Mouse (Mus musculus) right cerebral cortex, postnatal 25 days (tissue): ENCODE results near the gene Cryab.
A peak's percentile ranks its signal among the peaks of the same experiment; 100 is the strongest.

Source experiments
- DNase-seq: peaks from one replicate; pipeline ENCODE4 v3.0.0; 2022

The Cryab gene

DNA sequence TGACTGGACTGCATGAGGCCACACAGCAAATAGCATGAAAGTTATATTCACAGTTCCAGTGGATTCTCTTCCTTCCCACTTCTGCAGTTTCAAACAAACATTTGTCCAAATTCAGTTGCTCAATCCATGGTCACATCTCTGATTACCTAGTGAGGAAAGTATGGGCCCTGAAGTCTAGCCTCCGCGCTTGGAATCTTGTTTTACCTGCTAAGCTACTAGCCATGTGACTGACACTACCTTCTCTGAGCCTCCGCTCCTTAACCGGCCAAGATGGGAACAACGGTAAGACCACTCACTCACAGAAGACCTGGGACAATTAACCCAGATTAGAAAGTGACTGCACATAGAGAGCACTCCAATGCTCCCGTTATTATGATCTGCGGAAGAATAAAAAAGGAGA is 5.3 kb upstream of the Cryab start:
- DNase-seq: no peak

- DNase-seq: no peak
These were observed 4.9 kb upstream of the Cryab start, which contains the start of gene 2310030G06Rik for GRCm38 (mm10) chr9:50746214-50746677. Gene 2310030G06Rik, minus strand, starts transcription at chr9:50746536.

GRCm38 (mm10) chr9:50750706-50751105 is 419 bp upstream of the Cryab start:
- no peak for DNase-seq

- DNase-seq: no peak
These were observed 1.0 kb downstream of the Cryab start, which contains the start of gene Hspb2 for GRCm38 (mm10) chr9:50752054-50752602. Gene Hspb2, minus strand, starts transcription at chr9:50752354.

- DNase-seq: peak; percentile 66
These were observed 1.9 kb downstream of the Cryab start for GRCm38 (mm10) chr9:50752784-50753615.

GRCm38 (mm10) chr9:50753947-50754346 is 2.8 kb downstream of the Cryab start:
- DNase-seq: no peak

DNA sequence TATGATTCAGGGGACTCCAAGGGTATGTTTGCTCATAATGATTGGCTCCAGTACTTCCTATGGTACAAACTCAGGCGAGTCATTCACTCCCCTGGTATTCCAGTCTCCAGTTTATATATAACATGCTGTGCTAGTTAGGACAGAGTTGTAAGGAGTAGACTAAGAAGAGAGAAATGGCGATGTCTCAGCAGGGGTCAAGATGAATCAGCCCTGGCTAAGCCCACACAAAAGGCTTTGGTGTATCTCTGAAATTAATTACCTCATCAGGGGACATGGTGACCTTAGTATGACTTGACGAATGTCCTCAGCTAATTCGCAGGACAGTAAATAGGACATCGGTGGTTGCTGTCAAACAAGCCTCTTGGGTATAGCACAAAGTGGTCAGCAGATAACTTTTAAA is 5.6 kb downstream of the Cryab start:
- DNase-seq: no peak

GRCm38 (mm10) chr9:50761520-50762243 is 10.6 kb downstream of the Cryab start:
- no peak for DNase-seq

GRCm38 (mm10) chr9:50763331-50763730 is 12.2 kb downstream of the Cryab start:
- DNase-seq: no peak

DNA sequence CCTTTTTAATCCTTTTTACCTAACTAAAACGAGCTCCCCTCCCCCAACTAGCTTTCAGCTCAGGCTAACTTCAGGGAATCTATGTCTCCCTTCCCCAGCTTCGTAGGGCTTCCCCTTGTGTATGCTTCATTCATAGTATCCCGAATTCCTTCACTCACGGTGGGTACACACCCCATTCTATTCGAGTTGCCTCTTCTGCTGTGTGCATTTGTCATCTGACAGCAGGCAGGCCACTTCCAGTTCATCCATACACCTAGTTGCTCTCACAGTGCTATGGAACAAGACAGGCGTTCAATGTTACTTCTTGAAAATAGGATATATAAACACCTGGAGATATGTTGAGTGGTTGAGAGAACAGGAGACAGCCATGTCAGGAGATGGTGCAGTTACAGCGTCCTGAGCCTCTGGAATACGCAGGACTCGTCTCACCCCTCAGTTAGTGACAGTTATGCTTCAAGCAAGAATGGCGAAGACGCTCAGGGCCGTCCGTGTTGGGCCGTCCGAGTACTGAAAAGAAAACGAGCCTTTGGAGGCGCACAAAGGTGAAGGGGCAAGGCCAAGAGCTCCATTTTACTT is 16.5 kb downstream of the Cryab start:
- no peak for DNase-seq

DNA sequence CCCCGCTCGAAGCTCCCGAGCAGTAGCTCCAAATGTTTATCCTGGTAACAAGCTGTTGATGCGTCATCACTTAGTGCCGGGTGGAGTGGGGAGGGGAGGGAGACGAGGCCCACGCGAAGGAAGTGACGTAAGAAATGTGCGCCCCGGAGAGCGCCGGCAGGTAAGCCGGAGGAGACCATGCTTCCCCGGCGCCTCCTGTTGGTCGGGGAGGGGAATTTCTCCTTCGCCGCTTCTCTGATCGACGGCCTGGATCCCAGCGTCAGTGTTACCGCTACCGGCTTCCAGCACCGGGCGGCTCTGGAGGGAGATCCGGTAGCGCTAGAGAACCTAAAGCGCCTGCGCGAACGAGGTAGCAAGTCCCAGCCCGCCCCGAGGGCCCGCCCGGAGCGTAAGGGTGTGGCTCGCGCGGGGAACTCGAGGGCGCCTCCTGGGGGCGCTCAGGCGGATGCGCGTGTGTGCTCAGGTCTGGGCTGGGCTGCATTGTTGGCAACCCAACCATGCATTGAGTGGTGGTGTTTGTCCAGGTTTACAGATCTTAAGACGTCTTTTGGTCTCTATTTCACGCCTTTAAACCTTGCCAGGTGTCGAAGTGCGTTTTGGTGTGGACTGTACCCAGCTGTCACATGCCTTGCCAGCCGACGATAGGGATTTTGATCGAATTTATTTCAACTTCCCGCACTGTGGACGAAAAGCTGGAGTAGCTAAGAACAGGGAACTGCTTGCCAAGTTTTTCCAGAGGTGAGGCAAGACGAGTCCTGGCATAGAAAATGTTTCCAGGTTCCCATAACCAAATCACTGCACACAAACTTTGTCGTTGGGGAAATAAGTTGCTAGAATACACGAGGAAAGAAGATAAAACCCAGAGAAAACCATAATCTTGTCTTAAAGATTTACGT is 17.2 kb downstream of the Cryab start, which contains the start of gene Fdxacb1:
Gene Fdxacb1 (plus strand): TSS at position 130 of the 896 bp plus-strand sequence.
- DNase-seq: peak; percentile 97

DNA sequence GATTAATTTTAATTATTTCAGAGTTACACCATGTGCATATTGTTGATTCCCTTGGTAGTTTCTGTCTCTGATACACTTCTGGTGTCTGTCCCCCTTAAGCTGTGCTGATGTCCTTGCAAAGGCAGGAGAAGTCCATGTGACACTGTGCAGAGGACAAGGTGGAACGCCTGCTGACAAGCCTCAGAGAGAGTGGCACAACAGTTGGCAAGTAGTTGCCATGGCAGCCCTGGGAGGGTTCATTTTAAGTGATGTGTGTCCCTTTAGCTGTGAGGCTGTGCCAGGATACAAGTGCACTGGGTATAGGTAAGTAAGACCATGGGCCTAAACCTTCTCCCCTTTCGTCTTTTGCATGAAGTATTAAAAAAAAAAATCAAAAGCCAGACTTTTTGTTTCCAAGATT is 18.9 kb downstream of the Cryab start:
- no peak for DNase-seq

- no peak for DNase-seq
These were observed 22.9 kb downstream of the Cryab start for GRCm38 (mm10) chr9:50774026-50774462.

- peak; percentile 89 for DNase-seq
These were observed 24.0 kb downstream of the Cryab start, which contains the start of the genes Alg9 and 1110032A03Rik for GRCm38 (mm10) chr9:50774991-50775612. Gene Alg9, plus strand, starts transcription at chr9:50775019. Gene 1110032A03Rik, minus strand, starts transcription at chr9:50775520.

DNA sequence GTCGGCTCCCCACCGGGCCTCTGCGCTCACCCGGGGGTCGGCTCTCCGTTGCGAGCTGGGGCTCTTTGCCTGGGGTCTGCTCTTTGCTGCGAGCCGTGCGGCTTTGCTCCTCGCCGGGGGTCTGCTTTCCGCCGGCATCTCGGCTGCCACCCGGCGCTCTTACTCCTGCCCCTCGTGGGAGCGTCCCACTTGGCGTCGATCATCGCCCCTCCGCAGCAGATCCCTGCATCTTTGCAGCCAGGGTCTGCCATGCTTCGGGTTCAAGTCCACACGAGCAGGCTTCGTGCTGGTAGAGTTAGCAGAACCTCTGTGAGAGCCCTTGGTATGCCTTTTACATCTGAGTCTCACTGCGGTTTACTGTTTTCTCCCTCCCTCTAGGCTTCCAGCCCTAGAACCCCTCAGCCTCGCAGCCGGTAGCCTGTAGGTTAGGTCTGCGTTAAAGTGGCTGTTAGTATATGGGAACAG is 24.6 kb downstream of the Cryab start:
- DNase-seq: no peak

- no peak for DNase-seq
These were observed 25.1 kb downstream of the Cryab start for GRCm38 (mm10) chr9:50776162-50776760.

GRCm38 (mm10) chr9:50782155-50782554 is 31.0 kb downstream of the Cryab start:
- DNase-seq: no peak

- no peak for DNase-seq
These were observed 44.1 kb downstream of the Cryab start for GRCm38 (mm10) chr9:50795266-50795665.

- DNase-seq: no peak
These were observed 45.7 kb downstream of the Cryab start for GRCm38 (mm10) chr9:50796776-50797175.

DNA sequence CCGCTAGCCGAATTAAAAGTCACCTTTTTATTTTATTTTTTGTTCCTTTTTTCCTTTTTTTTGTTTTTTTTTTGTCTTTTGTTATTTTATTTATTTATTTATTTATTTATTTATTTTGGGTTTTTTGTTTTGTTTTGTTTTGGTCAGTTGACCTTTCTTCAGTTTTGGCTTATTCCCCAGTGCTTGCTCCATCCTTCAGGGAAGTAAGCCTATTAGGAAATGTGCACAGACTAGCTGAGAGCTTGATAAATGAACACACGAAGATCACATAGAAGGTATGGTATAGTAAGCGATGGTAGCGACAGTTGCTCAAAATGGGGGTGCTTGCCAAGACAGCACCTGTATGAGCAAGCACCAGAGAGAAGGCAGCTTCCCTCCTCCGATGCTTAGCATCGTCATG is 46.5 kb downstream of the Cryab start:
- no peak for DNase-seq

DNA sequence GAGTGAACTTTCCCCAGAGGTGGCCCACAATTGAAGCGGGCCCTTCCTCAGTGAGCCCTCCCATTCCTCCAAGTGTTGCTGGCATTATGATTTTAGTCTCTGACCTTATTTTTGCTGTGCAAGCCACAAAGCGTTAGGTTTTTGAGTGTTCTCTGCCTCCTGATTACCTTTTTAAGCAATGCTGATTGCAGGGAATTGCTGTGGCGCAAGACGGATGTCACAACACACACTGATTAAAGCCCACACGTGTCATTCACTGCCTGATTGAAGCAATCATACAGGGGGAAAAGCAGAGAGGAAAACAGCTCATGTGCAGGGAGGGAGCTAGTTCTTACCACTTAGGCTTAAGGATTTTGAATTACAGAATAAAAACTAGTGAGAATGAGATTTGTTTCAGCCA is 47.2 kb downstream of the Cryab start:
- DNase-seq: no peak
